Mouse (Mus musculus): Measurements from ENCODE around the gene B9d2.

DNA sequence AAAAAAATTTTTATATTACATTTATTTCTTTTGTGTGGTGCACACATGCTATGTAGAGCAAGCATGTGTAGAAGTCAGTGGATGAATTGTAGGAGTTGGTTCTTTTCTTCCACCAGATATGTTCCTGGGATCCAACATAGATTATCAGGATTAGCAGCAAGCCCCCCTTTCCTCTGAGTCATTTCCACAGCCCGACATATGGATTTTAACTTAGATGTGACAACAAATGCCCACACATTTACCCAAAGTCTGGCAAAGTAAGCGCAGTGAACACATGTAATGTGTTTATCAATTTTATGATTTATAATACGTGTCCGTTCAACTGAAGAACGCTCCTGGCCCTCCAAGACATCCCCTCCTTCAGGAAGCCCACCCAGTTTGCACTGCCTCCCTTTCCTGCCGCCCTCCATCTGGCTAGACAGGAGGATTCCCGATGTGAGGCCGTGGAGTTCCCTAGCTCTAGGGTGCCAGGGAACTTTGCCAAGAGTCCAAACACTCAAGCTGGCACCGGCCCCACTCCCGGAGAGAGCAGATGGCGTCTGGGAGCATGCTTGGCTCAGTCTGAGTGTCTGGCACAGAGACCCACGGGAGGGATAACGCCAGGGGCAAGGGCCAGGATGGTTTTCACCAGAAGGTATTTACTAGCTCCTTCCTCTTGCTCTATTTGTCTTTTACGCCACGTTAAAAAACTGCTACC is 4.3 kb upstream of the B9d2 start:
- TF ChIP-seq CTCF (IDR thresholded peaks at IDR 0.05; ENCODE audit: low read depth) = no peak
- TF ChIP-seq EP300 (IDR thresholded peaks at IDR 0.05; ENCODE audit: low read depth) = no peak

All from liver, postnatal 0 days (tissue).